ENCODE assay signal across 11 mouse cellular contexts in genomic region chr10:18597601-18598000, GRCm38 (mm10).
"Had no signal": no experiment of that assay in that cellular context is flagged by ENCODE, and none has a peak within 500 bp of the region (broad histone marks: within the 10 kb centered on the region; RNA-seq: fewer than 3 reads in every experiment).

No protein-coding gene starts in this region.

- ATAC-seq: liver, postnatal 0 days; lung, postnatal 0 days; midbrain, embryonic 15.5 days had no signal

- DNase-seq: kidney, postnatal 25 days; layer of hippocampus, adult 9-11 months; layer of hippocampus, postnatal 36 days; liver, postnatal 0 days; lung, embryonic 14.5 days; right cerebral cortex, adult 18-20 months; right cerebral cortex, postnatal 14 days; spleen, adult 18-20 months; thymus, postnatal 36 days had no signal
